Mouse (Mus musculus): ENCODE results near the gene Opa3.

GRCm38 (mm10) chr7:19284763-19285162 lies 56.6 kb downstream of the Opa3 start:
- TF ChIP-seq POLR2A (IDR thresholded peaks at IDR 0.05; ENCODE audit: borderline replicate concordance, low read depth, low read length) (no peak), CTCF (IDR thresholded peaks at IDR 0.05; ENCODE audit: low read depth, low read length) (no peak)
